Mouse (Mus musculus) cortical plate, adult 2 months (tissue): ENCODE data around the gene Kcnip4. TPM values are rescaled to one million over a fixed set of nuclear protein-coding genes. Genes with fewer than 3 reads are reported as not detected.

ENCODE experiments used
- H3K27ac ChIP-seq: fragments of 200-500 bp; 2 replicates; pipeline ENCODE4 v1.5.1; 2012; ENCODE audit warnings: low read length, control low read depth, inconsistent platforms; ENCODE audit not compliant: insufficient read depth
- H3K4me1 ChIP-seq: fragments of 200-500 bp; 2 replicates; pipeline ENCODE4 v1.6.1; 2011; ENCODE audit warnings: low read length; ENCODE audit not compliant: control insufficient read depth, insufficient read depth
- H3K4me3 ChIP-seq: fragments of 200-500 bp; 2 replicates; pipeline ENCODE4 v1.5.1; 2011; ENCODE audit warnings: mild to moderate bottlenecking, low read length, control low read depth; ENCODE audit not compliant: insufficient read depth
- CTCF ChIP-seq: fragments of 200-500 bp; IDR thresholded peaks from 2 replicates; pipeline ENCODE4 v1.5.1; 2011; ENCODE audit warnings: mild to moderate bottlenecking, control low read depth, low read length; ENCODE audit not compliant: insufficient read depth; ENCODE audit errors: extremely low read depth
- POLR2A ChIP-seq: fragments of 200-500 bp; IDR thresholded peaks from 2 replicates; pipeline ENCODE4 v1.6.1; 2011; ENCODE audit warnings: mild to moderate bottlenecking, low read length, control low read depth; ENCODE audit not compliant: insufficient read depth; ENCODE audit errors: extremely low read depth
- polyA plus RNA-seq: library from polyadenylated mRNA; depleted of rRNA; stranded (reverse); fragments of >200 nt; gene quantifications from 2 replicates; pipeline ENCODE4 v1.2.3, GENCODE M21; 2012

Kcnip4 gene
- polyA plus RNA-seq, 1 experiment = 54.9 TPM

DNA sequence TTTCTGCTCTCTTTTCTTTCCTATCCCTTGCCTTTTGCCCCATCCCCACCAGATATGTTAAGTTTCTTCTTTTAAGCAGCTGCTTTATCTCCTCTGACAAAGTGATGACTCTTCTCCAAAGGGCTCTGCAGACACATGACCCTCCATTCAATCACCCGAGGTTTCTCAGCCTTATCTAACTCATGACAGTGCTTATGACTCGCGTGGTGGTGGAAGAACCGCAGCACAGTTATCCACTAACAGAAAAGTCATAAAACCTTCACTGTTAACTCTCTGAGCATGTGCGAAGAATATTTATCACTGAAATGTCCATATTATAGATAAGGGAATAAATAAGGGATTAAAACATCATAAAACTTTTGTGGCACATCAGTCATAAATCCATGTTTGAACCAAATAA, 1024.5 kb downstream of the Kcnip4 start:
- H3K27ac ChIP-seq = no peak overlapping the region
- TF ChIP-seq POLR2A (no peak), CTCF (no peak)
- H3K4me1 ChIP-seq = no peaks in the 10 kb centered on the region
- no peak overlapping the region for H3K4me3 ChIP-seq

DNA sequence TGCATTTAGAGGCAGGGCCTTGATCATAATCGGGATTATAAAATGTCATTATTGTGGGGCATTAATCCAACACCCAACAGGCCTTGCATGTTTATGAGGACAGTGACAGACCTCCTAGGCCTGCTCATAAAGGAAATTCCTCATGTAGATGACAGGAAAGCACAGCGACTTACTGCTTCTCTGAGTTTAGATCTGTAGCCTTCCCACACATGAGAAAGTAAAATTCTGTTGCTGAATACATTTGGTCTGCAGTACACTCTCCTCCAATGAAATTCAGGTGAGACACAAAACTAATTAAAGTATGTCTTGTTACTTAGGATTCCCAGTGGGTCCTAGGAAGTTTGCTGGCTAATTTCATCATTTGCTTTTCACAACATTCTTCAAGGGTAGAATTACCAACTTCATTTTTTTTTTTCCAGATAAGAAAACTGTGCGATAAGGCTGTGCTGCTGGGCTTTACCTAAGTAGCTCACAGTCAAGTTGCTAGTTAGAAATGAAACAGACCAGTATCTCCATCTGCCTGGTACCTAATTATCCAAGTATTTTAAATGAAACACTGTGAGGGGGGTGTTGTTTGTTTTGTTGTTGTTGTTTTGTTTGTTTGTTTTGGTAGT, 1033.7 kb downstream of the Kcnip4 start:
- no peak for TF ChIP-seq CTCF
- TF ChIP-seq POLR2A = no peak
- H3K4me1 ChIP-seq = no peaks in the 10 kb centered on the region; the same call in none of the 2 replicates
- H3K27ac ChIP-seq = no peak overlapping the region
- no peak overlapping the region for H3K4me3 ChIP-seq

DNA sequence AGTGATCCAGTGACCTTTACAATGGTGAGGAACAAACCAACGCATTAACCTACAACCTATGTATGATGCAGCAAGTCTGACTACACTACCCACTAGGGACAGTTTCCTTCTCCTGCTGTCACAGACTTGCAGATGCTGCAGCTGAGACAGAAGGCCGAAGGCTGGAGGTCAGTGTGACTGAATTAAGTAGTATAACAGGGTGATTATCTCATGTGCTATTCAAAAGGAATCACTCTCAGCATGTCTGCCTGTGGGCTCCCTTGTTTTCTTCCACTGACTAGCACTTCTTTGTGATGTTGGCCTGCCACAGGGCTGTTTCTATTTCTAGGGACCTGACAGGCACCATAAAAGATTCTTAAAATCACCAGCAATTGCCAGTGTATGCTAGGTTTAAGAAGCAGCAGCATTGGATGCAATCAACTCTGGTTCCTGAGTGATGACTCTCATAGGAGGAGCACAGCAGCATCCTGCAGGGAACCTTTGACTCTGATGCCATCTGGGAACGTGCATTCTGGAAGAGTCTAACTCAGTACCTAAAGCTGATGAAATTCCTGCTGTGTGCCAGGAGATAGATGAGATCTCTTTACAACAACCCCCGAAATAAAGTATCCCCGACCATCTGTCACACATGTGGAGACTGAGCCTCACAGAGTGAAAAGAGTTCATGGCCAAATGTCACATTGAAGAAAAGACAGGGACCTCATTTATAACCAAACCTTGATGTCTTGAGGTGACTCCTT, 1035.0 kb downstream of the Kcnip4 start:
- H3K4me3 ChIP-seq = no peak overlapping the region
- no peak overlapping the region for H3K27ac ChIP-seq
- TF ChIP-seq POLR2A = no peak
- TF ChIP-seq CTCF = no peak
- H3K4me1 ChIP-seq = no peaks in the 10 kb centered on the region; the same call in none of the 2 replicates

DNA sequence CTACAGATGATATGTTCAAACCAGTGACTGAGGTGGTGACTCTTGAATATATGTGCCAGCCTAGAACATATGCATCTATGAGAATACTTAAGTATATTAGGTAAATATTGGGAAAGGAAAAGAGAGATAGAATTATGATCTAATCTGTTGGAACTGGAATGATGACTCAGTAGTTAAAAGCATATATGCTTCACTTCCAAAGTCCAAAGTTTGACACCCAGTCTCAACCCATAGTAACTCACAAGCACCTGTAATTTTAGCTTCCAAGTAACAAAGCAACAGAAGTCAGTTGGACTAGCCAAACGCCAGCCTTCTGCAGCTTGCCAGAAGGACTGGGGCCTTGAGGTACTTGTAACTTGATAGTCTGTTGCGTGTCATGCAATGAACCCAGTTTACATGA, 1041.6 kb downstream of the Kcnip4 start:
- H3K4me3 ChIP-seq = no peak overlapping the region
- H3K27ac ChIP-seq = no peak overlapping the region
- H3K4me1 ChIP-seq = no peaks in the 10 kb centered on the region
- TF ChIP-seq CTCF (no peak), POLR2A (no peak)

DNA sequence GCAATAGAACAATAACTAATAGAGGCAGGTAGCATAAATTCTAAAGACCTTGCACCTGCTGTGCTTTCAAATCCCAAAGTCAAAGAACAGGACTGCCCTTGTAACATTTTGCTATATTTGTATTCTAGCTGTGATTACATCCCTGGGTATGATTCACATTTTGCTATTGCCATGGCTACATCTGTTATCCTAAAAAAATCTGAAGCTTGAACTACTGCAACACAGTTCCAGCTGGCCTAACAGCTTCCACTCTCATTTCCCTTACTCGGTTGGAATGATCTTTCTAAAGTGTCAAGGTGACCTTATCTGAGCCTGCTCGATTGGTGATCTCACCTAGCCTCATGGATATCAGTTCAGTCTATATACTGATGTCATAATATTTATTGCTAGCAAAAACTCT, 1064.5 kb downstream of the Kcnip4 start:
- no peak overlapping the region for H3K4me3 ChIP-seq
- TF ChIP-seq POLR2A (no peak), CTCF (no peak)
- H3K27ac ChIP-seq = no peak overlapping the region
- H3K4me1 ChIP-seq = no peaks in the 10 kb centered on the region; the same call in 1 of the 2 replicates

DNA sequence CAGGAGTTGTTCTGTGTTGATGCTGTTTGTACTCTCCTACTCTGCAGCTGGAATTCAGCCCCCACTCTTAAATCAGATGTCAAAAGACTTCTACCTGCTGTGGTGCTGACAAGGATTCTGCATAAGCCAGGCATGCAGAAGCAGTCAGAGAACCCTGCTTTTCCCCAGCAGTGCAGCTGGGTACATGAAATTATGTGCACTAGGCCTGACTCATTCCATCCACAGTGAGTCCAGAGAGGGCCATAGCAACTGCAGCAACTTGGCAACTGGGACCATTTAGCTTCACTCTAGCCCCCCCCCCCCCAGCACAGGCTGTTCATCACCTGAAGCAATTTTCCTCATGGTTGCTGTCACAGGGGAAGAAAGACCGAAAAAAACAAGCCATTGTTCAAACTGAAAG, 1075.8 kb downstream of the Kcnip4 start:
- TF ChIP-seq POLR2A = no peak
- no peak for TF ChIP-seq CTCF
- H3K27ac ChIP-seq = no peak overlapping the region
- no peak overlapping the region for H3K4me3 ChIP-seq
- H3K4me1 ChIP-seq = no peaks in the 10 kb centered on the region

DNA sequence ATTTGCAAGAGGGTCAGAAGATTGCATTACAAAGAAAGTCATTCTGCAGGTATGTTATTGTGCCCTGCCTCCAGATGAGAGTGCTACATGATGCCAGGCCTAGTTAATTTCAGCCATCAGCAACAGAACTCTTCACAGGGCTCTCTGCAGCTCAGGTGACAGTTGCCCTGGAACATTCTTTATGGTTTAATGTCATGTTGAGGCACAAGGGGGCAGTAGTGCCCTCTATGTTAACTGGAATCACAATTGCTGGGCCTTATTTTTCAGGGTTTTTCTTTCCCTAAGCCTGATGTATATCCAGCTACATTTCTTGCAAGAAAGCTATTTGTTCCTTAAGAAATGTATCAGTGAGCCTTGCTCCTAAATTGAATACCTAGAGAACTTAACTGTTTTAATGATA, 1094.2 kb downstream of the Kcnip4 start:
- TF ChIP-seq POLR2A = no peak
- peak; percentile 69 for TF ChIP-seq CTCF
- no peak overlapping the region for H3K27ac ChIP-seq
- H3K4me1 ChIP-seq = no peaks in the 10 kb centered on the region
- H3K4me3 ChIP-seq = no peak overlapping the region

DNA sequence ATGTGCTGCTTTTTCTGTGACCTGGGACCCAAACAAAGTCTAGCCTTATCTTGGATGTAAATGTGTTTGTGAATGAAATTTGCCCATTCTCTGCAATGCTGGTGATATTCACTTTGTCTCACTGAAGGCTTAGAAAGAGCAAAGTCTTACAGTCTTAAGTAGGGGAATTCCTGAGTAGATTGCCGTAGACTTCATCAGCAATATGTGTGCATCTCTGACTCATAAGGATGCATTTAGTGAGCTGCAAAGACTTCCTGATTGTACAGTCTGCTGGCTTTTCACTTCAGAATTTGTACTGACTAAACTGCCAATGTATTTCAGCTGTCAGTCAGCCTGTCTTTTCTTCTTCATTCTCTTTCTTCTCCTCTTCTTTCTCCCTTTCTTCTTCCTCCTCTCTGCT, 1102.8 kb downstream of the Kcnip4 start:
- Histone ChIP-seq H3K27ac (no peak overlapping the region), H3K4me1 (no peaks in the 10 kb centered on the region), H3K4me3 (no peak overlapping the region)
- TF ChIP-seq CTCF (no peak), POLR2A (no peak)

DNA sequence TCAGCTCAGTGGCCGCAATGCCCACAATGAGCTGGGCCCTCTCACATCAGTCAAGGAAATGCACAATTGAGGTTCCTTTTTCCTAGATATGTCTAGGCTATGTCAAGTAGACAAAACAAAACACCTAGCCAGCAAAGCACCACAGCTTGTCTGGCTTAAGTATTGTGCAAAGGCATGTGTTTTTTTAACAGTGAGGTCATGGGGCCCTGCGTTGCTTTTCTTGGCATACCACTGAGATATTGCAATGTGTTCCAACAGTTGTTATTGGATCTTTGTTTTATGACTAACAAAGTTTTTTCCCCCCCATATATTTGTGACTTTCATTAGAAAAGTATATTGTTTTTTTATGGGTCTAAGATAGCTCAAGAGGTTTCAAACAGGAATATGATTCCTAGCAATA, 1105.0 kb downstream of the Kcnip4 start:
- TF ChIP-seq POLR2A (no peak), CTCF (no peak)
- H3K4me1 ChIP-seq = no peaks in the 10 kb centered on the region
- H3K27ac ChIP-seq = no peak overlapping the region
- H3K4me3 ChIP-seq = no peak overlapping the region

DNA sequence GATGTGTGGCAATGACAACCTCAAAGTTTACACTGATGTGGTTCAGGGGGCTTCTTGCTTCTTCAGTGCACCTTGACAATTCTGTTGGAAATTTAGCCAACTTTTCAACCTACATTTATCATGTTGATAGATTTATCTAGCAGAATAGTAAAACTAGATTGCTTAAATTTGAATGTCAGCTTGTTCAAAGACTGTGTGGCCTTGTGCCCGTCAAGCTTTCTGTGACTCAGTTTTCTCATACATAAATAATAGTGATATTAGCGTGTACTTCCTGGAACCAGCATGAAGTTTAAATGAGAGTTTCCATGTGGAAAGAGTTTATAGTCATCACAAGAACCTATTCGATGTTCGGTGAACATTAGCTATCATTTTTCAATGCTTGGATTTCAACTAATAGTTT, 1112.4 kb downstream of the Kcnip4 start:
- H3K4me1 ChIP-seq = no peaks in the 10 kb centered on the region
- no peak overlapping the region for H3K4me3 ChIP-seq
- TF ChIP-seq CTCF (no peak), POLR2A (no peak)
- no peak overlapping the region for H3K27ac ChIP-seq

DNA sequence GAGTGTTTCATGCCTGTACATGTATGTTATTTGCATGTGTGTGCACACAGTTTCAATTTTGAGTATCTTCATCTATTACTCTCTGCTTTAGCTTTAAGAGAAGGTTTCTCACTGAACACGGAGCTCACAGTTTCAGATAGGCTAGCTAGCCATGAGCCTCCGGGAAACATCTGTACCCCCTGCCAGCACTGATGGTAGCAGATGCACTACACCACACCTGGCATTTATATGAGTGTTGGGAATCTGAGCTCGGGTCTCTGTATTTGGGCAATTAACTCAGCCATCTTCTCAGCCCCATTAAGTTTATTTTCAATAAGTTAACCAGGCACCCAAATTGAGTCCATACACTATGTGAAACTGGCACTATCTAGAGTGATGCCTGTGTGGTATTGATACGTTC, 1113.2 kb downstream of the Kcnip4 start:
- TF ChIP-seq CTCF (no peak), POLR2A (no peak)
- Histone ChIP-seq H3K4me3 (no peak overlapping the region), H3K27ac (no peak overlapping the region)

DNA sequence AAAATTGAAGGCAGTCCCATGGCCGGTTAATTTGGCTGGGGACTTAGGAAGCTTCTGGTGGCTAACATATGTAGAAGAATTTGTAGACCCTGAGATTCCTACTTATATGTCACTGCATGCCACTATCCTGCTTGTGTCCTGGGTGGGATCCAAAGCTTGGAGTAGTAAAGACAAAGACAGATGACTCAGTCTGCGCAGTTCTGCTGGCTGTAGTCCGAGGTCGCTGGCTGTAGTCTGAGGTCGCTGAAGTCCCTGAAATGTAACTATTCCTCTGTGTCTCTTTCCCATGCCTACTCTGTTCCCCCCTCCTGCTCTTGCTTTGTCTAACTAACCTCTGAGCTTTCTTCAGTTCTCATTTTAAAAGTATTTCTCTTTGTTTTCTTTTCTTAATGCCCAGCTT, 1114.4 kb downstream of the Kcnip4 start:
- H3K4me3 ChIP-seq = no peak overlapping the region
- no peak for TF ChIP-seq POLR2A
- no peaks in the 10 kb centered on the region for H3K4me1 ChIP-seq
- H3K27ac ChIP-seq = no peak overlapping the region

More for the DNA sequence above, 1113.2 kb downstream of the Kcnip4 start:
- H3K4me1 ChIP-seq = no peaks in the 10 kb centered on the region
